Mouse (Mus musculus) spleen, adult 2 months (tissue): ENCODE measurements at regions not wholly inside any gene's neighbourhood (a gene's known extent, or its start where the extent isn't known, plus 50 kb on each side); places are given as distances from the start of the nearest gene placed in this dataset.

Experiments
- DNase-seq, 2 experiments: peaks; one replicate each; pipeline versions ENCODE4 v3.0.0 to v3.0.0-alpha.2; 2012 to 2021; ENCODE audit warnings: low spot score in 2 of 2, low read depth in 1 of 2
- H3K27ac ChIP-seq: fragments of 200-500 bp; 2 replicates; pipeline ENCODE4 v1.5.1; 2012; ENCODE audit warnings: low read length, inconsistent platforms; ENCODE audit not compliant: insufficient read depth
- H3K27me3 ChIP-seq: fragments of 200-500 bp; 2 replicates; pipeline ENCODE4 v1.6.1; 2012; ENCODE audit warnings: mild to moderate bottlenecking, moderate library complexity, low read length, inconsistent platforms; ENCODE audit not compliant: control insufficient read depth, insufficient read depth
- H3K36me3 ChIP-seq: fragments of 200-500 bp; 2 replicates; pipeline ENCODE4 v1.6.1; 2012; ENCODE audit warnings: mild to moderate bottlenecking, low read length, inconsistent platforms; ENCODE audit not compliant: control insufficient read depth, insufficient read depth
- H3K4me1 ChIP-seq: fragments of 200-500 bp; 2 replicates; pipeline ENCODE4 v1.6.1; 2011; ENCODE audit warnings: inconsistent platforms; ENCODE audit not compliant: control insufficient read depth, insufficient read depth, insufficient read length
- H3K4me3 ChIP-seq: fragments of 200-500 bp; 2 replicates; pipeline ENCODE4 v1.5.1; 2011; ENCODE audit warnings: mild to moderate bottlenecking, inconsistent platforms; ENCODE audit not compliant: insufficient read depth, insufficient read length; ENCODE audit errors: extremely low read depth
- CTCF ChIP-seq: fragments of 200-500 bp; IDR thresholded peaks from 2 replicates; pipeline ENCODE4 v1.5.1; 2011; ENCODE audit warnings: mild to moderate bottlenecking, inconsistent platforms; ENCODE audit not compliant: insufficient read depth, insufficient read length, insufficient replicate concordance; ENCODE audit errors: extremely low read depth
- POLR2A ChIP-seq: fragments of 200-500 bp; IDR thresholded peaks from 2 replicates; pipeline ENCODE4 v1.6.1; 2011; ENCODE audit warnings: low read depth, low read length, inconsistent platforms
- WGBS: fragments of 180-500 bp; shearing (Covaris S2); methylation state at CpG from one replicate; pipeline ENCODE4 v1.1.7; 2018; 5-methylcytosine and 5-hydroxymethylcytosine counted together

DNA sequence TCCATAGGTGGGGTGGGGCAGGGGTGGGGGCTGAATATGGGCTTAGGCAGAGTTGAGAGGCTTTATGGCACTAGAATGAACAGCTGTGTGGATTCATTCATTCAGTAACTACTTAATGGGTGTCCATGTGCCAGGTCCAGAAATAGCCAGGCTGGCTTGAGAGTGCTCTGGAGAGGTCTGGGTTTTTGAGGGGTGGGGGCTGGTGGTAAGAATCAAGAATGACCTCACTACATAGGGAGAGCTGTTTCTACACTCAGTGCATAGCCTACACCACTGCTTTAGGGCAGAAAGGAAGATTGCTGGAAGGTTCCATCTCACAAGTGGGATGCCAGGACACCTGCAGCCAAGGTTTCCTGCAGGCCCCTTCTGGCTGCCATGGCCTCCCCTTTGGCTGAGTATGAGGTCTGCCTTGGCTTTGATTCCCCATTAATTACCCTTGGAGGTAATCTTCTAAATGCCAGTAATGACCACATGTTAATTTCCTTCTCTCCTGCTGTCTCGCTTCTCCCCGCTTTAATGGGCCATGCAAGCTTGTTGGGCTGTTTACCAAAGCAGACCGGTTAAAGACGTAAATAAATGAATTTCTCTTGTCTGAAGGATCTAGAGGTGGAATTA is 71.7 kb upstream of the Klf4 start:
- no peak overlapping the region for H3K4me3 ChIP-seq
- no peaks in the 10 kb centered on the region for H3K36me3 ChIP-seq
- 94% methylated on average over 4 of the region's 4 CpGs for WGBS
- H3K4me1 ChIP-seq = peaks cover 4% of the 10 kb centered on the region; the same call in 1 of the 2 replicates
- TF ChIP-seq CTCF (no peak), POLR2A (no peak)
- DNase-seq = no peak
- no peak overlapping the region for H3K27ac ChIP-seq
- H3K27me3 ChIP-seq = no peaks in the 10 kb centered on the region

DNA sequence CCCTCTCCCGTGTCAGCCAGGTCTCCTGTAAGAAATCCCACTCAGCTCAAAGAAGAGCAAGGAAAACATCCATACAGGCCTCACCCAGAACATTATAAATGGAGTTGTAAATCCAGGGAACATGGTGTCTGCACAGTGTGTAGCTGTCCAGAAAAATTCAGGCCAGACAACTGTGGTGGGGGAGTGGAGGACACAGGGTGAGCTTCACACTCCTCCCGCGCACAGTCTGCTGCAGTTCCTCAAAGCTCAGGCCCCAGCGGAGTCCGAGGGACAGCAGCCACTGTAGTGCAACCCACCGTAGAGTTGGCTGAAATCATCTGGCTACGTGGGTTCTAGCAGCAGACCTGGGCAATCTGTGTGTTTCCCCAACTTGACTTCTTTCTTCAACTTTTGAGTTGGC is 62.9 kb upstream of the Klf4 start:
- Histone ChIP-seq H3K4me1 (no peaks in the 10 kb centered on the region; the same call in 1 of the 2 replicates), H3K4me3 (no peak overlapping the region), H3K27ac (no peak overlapping the region), H3K27me3 (no peaks in the 10 kb centered on the region), H3K36me3 (no peaks in the 10 kb centered on the region)
- 69% methylated on average over 7 of the region's 7 CpGs for WGBS
- TF ChIP-seq POLR2A = no peak
- TF ChIP-seq CTCF = no peak
- no peak for DNase-seq

DNA sequence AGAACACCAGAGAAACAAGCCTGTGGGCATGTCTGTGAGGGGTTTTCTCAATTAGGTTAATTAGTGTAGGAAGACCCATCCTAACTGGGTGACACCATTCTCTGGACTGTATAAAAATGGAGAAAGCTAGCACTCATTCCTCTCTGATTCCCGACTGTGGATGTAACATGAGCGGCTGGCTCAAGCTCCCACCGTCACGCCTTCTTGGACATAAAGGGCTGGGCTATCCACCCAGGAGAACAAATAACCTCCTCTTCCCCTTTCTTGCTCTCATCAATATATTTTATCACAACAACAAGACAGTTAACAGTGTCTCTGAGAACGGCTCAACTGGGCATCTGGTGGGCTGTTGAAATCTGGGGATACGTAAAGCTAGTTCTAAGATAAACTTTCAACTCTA is 62.4 kb upstream of the Klf4 start:
- Histone ChIP-seq H3K4me3 (no peak overlapping the region), H3K27me3 (no peaks in the 10 kb centered on the region), H3K27ac (no peak overlapping the region), H3K4me1 (no peaks in the 10 kb centered on the region; the same call in 1 of the 2 replicates), H3K36me3 (no peaks in the 10 kb centered on the region)
- no peak for DNase-seq
- 94% methylated on average over 6 of the region's 6 CpGs for WGBS
- no peak for TF ChIP-seq POLR2A
- no peak for TF ChIP-seq CTCF

DNA sequence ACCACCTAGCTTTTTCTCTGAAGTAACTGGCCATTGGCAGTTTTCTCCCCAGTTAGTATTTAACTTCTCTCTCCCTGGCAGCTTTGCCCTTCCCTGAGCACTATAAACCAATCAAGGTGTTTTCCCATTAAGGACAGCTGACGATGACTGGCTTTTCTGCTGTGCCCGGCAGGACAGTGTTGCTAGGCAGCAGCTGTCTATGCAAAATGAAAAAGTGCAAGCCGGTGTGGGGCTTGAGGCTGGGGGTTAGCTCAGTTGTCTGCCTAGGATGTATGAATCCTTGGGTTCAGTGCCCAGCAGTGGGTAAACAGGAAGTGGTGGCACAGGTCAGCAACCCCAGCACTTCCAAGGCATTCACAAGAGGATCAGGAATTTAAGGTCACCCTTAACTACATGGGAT is 60.9 kb upstream of the Klf4 start:
- no peak for DNase-seq
- no peaks in the 10 kb centered on the region; the same call in 1 of the 2 replicates for H3K4me1 ChIP-seq
- TF ChIP-seq POLR2A = no peak
- TF ChIP-seq CTCF = no peak
- no peak overlapping the region for H3K4me3 ChIP-seq
- 23% methylated on average over 3 of the region's 3 CpGs for WGBS
- no peak overlapping the region for H3K27ac ChIP-seq
- no peaks in the 10 kb centered on the region for H3K36me3 ChIP-seq
- H3K27me3 ChIP-seq = no peaks in the 10 kb centered on the region

DNA sequence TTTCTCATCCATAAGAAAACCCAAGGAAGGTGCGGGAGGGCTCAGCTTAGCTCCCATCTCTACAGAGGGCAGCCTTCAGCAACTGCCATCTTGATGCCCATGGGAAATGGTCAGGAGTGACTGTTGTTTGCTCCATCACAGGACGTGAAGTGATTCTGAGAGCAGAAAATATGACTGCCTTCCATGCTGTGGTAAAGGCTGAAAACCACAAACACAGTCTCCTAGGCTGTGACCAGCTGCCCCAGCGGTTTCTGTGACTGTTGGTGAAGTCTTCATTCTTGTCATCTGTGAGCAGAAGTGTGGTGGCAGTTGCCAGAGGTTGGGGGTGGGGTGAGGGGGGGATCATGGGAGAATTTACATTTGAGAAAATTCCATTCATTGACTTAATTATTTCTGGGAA is 53.9 kb upstream of the Klf4 start:
- Histone ChIP-seq H3K36me3 (no peaks in the 10 kb centered on the region), H3K4me1 (no peaks in the 10 kb centered on the region), H3K4me3 (no peak overlapping the region), H3K27ac (no peak overlapping the region), H3K27me3 (no peaks in the 10 kb centered on the region)
- WGBS = 20% methylated on average over 3 of the region's 3 CpGs
- TF ChIP-seq POLR2A = no peak
- TF ChIP-seq CTCF = no peak
- DNase-seq = no peak

DNA sequence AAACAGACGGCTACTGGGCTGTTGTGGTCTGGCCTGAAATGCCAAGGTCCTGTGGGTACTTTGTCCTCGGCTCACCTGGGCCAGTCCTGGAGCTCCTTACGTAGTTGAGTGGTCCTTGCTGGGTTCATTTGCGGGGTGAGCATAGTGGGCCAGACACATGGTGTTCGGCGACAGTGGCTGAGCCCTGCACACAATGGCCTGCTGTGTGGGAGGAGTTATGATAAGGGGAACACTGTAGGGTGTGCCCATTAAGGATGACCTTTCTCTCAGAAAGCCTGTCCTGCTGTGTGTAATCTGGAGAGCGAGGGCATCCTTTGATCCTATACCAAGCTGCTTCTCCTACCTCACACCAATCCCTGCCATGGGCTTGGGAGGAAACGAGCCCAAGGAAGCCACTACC is 51.3 kb upstream of the Klf4 start:
- Histone ChIP-seq H3K36me3 (no peaks in the 10 kb centered on the region), H3K4me3 (no peak overlapping the region), H3K27me3 (no peaks in the 10 kb centered on the region), H3K27ac (no peak overlapping the region), H3K4me1 (no peaks in the 10 kb centered on the region)
- TF ChIP-seq CTCF (no peak), POLR2A (no peak)
- DNase-seq = no peak
- WGBS = 89% methylated on average over 8 of the region's 8 CpGs
